Mouse (Mus musculus) gastrocnemius, postnatal 25 days (tissue): Measurements from ENCODE around the gene Eif4e2. TPM values are rescaled to one million over a fixed set of nuclear protein-coding genes. Genes with fewer than 3 reads are reported as not detected.

Experiments used
- total RNA-seq, 2 experiments: library from RNA; stranded (reverse); gene quantifications; 1 replicate in 1 of 2; 2 replicates in 1 of 2; pipeline ENCODE4 v1.2.3; 2021

Gene Eif4e2
- total RNA-seq, 2 experiments from 2014 or later = 49.6 to 51.7 TPM

Other genes starting within 250 kb of the Eif4e2 start
- not detected for gene Alppl2, start 124.0 kb upstream of the Eif4e2 start, total RNA-seq
- not detected for gene Alpi, start 112.3 kb upstream of the Eif4e2 start, total RNA-seq
- gene Akp3, start 88.9 kb upstream of the Eif4e2 start, total RNA-seq = not detected
- not detected for gene Ecel1, start 57.4 kb upstream of the Eif4e2 start, total RNA-seq
- gene Prss56, start 30.6 kb upstream of the Eif4e2 start, total RNA-seq = not detected
- gene Chrnd, start 23.3 kb upstream of the Eif4e2 start, total RNA-seq = 1 to 10 TPM; 2.1 to 3.5 TPM
- 1 to 10 TPM in 1 of 2 experiments, under 1 TPM in 1; 0.15 to 1.4 TPM for gene Chrng, start 9.3 kb upstream of the Eif4e2 start, total RNA-seq
- 1 to 10 TPM; 6.4 to 8.5 TPM for gene Efhd1, start 50.4 kb downstream of the Eif4e2 start, total RNA-seq
- gene Gigyf2, start 113.1 kb downstream of the Eif4e2 start, total RNA-seq = 10 to 100 TPM; 31.6 to 34.7 TPM
- gene Kcnj13, start 180.8 kb downstream of the Eif4e2 start, total RNA-seq = not detected